Mouse (Mus musculus) cortical plate, adult 2 months (tissue): ENCODE measurements around the gene Chrnb1. TPM values are rescaled to one million over a fixed set of nuclear protein-coding genes. Genes with fewer than 3 reads are reported as not detected.

Experiments used
- H3K27ac ChIP-seq: fragments of 200-500 bp; 2 replicates; pipeline ENCODE4 v1.5.1; 2012; ENCODE audit warnings: low read length, control low read depth, inconsistent platforms; ENCODE audit not compliant: insufficient read depth
- H3K4me1 ChIP-seq: fragments of 200-500 bp; 2 replicates; pipeline ENCODE4 v1.6.1; 2011; ENCODE audit warnings: low read length; ENCODE audit not compliant: control insufficient read depth, insufficient read depth
- H3K4me3 ChIP-seq: fragments of 200-500 bp; 2 replicates; pipeline ENCODE4 v1.5.1; 2011; ENCODE audit warnings: mild to moderate bottlenecking, low read length, control low read depth; ENCODE audit not compliant: insufficient read depth
- CTCF ChIP-seq: fragments of 200-500 bp; IDR thresholded peaks from 2 replicates; pipeline ENCODE4 v1.5.1; 2011; ENCODE audit warnings: mild to moderate bottlenecking, control low read depth, low read length; ENCODE audit not compliant: insufficient read depth; ENCODE audit errors: extremely low read depth
- POLR2A ChIP-seq: fragments of 200-500 bp; IDR thresholded peaks from 2 replicates; pipeline ENCODE4 v1.6.1; 2011; ENCODE audit warnings: mild to moderate bottlenecking, low read length, control low read depth; ENCODE audit not compliant: insufficient read depth; ENCODE audit errors: extremely low read depth
- polyA plus RNA-seq: library from polyadenylated mRNA; depleted of rRNA; stranded (reverse); fragments of >200 nt; gene quantifications from 2 replicates; pipeline ENCODE4 v1.2.3, GENCODE M21; 2012

The Chrnb1 gene
- polyA plus RNA-seq, 1 experiment: 1.4 TPM

DNA sequence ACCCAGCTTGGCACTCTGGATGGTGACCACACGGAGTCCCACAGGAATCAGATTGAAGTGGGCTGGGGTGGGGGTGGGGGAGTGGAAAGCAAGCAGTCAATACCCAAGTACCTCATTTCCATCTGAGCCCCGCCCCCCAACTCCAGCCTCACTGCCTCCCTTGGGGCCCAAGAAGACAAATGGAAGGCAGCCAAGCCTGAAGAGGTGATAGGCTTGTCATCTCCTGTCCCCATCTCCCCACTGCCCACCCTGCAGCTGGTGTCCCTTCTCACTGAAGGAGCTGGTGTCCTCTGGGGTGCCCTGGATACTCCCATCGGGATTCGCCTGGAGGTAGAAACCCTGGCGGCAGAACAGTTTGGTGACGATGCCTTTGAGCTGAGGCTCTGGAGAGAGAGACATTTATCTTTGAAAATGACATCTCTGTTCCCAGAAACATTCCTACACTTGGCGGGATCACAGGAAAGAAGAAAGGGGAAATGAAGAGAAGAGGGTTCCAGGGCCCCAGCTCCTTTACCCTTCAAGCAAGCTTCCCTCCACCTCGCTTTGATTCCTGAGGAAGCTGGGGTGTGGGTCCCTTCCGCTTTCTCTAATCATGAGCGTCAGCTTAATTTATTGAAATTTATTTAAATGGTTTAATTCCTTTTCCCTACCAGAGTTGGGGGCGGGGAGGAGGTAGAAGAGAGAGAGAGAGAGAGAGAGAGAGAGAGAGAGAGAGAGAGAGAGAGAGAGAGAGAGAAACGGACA, 3.8 kb upstream of the Chrnb1 start:
- TF ChIP-seq CTCF (no peak), POLR2A (no peak)
- H3K4me1 ChIP-seq: peaks cover 1% of the 10 kb centered on the region; the same call in 1 of the 2 replicates
- H3K27ac ChIP-seq: 0 out of 2 replicates have a peak overlapping the region, but pooled peaks have one; percentile 41
- peak overlapping the region; percentile 78; the same call in 1 of the 2 replicates for H3K4me3 ChIP-seq

DNA sequence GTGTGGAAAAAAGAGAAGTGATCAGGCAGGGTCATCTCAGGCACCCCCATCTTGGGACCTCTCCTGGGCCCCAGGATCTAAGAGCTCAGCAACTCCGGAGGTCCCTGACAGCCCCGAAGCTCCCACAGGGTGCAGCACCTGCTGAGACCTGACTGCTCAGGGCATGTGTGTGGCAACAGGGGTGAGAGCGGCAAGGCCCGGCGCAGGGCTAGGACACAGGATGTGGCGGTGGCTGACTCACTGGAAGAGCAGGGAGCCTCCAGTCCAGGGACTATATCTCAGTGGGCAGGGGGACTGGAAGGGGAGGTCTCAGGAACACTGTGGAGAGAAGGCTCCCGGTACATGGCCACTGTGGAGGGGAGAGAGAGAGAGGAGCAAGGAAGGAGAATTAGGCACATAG, 2.2 kb upstream of the Chrnb1 start:
- Histone ChIP-seq H3K4me1 (peaks cover 1% of the 10 kb centered on the region; the same call in 1 of the 2 replicates), H3K27ac (no peak overlapping the region), H3K4me3 (no peak overlapping the region)
- no peak for TF ChIP-seq POLR2A
- TF ChIP-seq CTCF: no peak

DNA sequence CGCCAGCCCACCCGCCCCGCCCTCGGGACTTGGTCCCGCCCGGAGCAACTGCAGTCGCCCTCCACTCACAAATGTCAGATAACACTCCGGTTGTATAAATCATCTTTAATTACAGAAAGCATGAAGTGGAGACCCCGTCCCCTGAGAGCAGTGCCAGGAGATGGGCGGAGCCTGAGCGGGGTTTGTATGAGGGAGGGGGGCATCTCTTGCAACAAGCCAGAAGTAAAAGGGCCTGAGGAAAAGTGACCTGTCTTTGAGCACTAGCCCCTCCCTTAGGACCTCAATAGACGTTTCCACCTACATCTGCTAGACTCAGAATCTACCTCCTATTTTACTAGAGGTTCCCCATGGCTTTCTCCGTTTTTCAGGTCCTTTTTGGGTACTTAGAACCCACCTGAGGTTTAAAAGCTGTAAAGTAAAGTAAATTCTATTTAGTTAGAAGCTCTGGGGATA, 266 bp upstream of the Chrnb1 start:
- TF ChIP-seq POLR2A (no peak), CTCF (no peak)
- Histone ChIP-seq H3K4me3 (peak overlapping the region; percentile 36; the same call in 1 of the 2 replicates), H3K4me1 (no peaks in the 10 kb centered on the region; the same call in 1 of the 2 replicates), H3K27ac (no peak overlapping the region)

DNA sequence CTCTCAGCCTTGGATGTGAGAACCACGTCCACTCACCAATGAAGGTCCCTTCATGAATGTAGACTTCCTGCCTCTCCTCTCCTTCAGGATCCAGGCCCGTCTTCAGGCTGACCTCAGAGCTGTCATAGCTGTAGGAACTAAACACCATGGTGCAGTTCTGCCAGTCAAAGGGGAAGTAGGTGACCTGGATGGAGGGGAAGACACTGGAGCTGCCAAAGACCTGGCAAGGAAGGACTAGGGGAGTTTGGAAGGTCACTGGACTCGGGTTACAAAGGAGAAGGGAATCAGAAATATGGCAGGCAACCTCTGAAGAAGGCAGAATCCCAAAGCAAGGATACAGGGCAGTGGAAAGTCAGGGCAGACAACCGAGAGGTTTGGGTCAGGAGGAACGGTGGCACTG, 2.3 kb downstream of the Chrnb1 start:
- no peak for TF ChIP-seq POLR2A
- TF ChIP-seq CTCF: no peak
- Histone ChIP-seq H3K27ac (no peak overlapping the region), H3K4me1 (no peaks in the 10 kb centered on the region; the same call in 1 of the 2 replicates), H3K4me3 (no peak overlapping the region)

DNA sequence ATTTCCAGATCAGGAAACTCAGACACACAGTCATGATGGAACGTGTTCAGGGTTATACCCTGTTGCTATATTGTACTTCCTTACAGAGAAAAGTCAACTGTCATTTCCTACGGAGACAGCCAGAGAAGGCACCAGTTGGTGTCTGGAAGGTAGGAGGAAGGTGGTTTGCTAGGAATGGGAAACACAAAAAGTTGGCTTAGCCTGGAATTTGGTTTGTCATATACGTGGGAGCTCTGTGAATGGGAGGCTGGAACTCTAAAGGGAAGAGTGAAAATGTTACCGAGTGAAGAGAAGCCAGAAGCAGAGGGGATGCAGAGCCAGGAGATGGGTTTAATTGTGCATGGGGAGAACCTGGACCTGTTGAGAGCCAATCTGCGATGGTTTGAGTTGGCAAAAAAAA, 4.3 kb downstream of the Chrnb1 start:
- TF ChIP-seq POLR2A (no peak), CTCF (no peak)
- no peaks in the 10 kb centered on the region; the same call in 1 of the 2 replicates for H3K4me1 ChIP-seq
- no peak overlapping the region for H3K27ac ChIP-seq
- H3K4me3 ChIP-seq: no peak overlapping the region

DNA sequence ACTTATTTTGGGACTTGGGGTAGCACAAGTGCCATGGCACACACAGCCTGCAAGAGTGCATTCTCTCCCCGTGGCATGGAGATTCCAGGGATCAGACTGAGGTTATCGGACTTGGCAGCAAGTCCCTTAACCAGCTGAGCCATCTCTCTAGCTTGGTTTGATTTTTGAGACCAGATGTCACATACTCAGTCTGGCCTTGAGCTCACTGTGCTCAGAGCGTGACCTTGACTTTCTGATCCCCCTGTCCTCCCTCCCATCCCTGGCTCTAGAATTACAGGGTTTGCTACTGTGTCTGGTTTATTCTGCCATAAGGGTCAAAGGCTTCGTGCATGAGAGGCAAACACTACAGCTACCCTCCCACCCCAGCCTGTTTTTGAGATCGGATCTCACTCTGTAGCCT, 6.3 kb downstream of the Chrnb1 start:
- H3K4me1 ChIP-seq: no peaks in the 10 kb centered on the region; the same call in 1 of the 2 replicates
- no peak overlapping the region for H3K4me3 ChIP-seq
- H3K27ac ChIP-seq: no peak overlapping the region
- no peak for TF ChIP-seq CTCF
- TF ChIP-seq POLR2A: no peak

DNA sequence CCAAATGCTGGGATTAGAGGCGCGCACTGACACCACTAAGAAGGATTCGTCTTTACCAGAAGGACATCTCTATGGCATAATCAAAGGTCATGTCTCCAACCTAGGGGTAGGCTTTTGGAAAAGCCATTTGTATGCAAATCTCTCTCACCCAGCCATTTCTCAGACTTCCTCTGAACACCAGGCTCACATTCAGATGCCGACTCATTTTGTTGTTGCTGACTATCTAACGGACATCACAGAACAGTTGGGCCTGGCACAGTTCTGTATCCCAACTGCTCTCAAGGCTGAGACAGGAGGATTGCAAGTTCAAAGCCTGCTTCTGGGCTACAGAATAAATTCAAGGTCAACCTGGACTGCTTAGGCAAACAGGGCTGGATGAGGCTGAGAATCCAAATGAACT, 8.4 kb downstream of the Chrnb1 start:
- no peak overlapping the region for H3K27ac ChIP-seq
- no peak overlapping the region for H3K4me3 ChIP-seq
- H3K4me1 ChIP-seq: no peaks in the 10 kb centered on the region; the same call in 1 of the 2 replicates
- TF ChIP-seq POLR2A (no peak), CTCF (no peak)

DNA sequence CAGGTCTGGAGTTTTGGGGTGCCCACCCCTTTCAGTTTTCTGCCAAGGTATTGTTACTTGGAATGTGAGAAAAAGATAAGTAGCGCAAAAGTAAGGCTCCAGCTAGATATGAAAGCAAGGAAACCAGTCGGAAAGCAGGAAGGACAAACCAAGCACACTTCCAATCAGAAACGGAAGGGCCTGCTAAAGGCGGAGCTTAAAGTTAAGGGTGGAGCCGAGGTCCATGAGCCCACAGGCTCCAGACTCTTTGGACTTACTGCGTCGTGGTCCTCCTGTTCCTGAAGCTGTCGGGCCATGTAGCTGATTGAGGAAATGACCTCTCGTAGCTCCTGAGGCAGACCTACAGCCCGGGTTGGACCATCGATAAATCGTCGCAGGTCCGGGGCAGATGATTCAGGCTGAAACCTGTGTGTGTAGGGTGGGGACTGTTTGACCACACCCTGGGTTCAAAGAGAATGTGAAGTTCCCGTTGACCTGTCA, 10.9 kb downstream of the Chrnb1 start:
- H3K4me3 ChIP-seq: no peak overlapping the region
- H3K4me1 ChIP-seq: no peaks in the 10 kb centered on the region
- no peak overlapping the region for H3K27ac ChIP-seq
- TF ChIP-seq POLR2A (peak; percentile 28; the same call in 1 of the 2 replicates), CTCF (no peak)

DNA sequence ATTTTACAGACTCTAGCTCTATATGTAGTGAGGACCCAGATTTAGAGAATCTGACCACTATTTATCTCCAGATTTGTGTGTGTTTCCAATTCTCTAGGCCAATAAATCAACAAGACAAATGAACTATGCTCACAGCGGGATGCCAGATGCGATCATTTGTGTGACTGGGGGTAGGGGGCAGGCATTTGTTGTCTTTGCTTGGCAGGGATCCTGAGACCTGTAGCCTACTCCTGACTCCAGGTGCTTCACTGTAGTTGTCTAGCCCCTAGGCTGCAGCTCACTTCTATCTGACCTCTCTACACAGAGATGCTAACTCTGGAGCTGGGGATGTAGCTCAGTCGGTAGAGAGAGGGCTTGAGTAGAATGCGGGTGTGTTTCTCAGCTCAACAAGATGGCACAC, 13.9 kb downstream of the Chrnb1 start:
- H3K4me3 ChIP-seq: no peak overlapping the region
- H3K4me1 ChIP-seq: no peaks in the 10 kb centered on the region
- H3K27ac ChIP-seq: no peak overlapping the region
- TF ChIP-seq POLR2A (no peak), CTCF (no peak)

DNA sequence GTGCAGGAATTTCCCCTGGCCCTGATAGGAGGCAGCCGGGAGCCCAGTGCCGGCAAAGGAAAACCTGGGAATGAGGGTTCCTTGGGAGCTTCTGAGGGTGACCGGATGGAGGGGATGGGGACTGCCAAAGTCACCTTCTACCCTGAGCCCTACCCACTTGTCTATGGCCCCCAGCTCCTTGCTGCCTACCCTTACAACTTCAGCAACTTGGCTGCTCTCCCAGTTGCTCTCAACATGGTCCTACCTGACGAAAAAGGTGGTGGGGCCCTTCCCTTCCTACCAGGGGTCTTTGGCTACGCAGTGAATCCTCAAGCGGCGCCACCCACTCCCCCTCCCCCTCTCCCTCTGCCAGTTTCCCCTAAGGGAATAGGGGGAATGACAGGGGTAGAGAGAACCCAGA, 16.8 kb downstream of the Chrnb1 start:
- no peak overlapping the region for H3K27ac ChIP-seq
- H3K4me1 ChIP-seq: no peaks in the 10 kb centered on the region
- no peak for TF ChIP-seq POLR2A
- no peak overlapping the region for H3K4me3 ChIP-seq
